Mouse (Mus musculus): ENCODE results near the gene G6pc3.
"Not testable (repeated sequence)": the region's sequence is repeated elsewhere in the genome, so short reads cannot be mapped to it uniquely, and the experiment has no call there.

G6pc3 gene

DNA sequence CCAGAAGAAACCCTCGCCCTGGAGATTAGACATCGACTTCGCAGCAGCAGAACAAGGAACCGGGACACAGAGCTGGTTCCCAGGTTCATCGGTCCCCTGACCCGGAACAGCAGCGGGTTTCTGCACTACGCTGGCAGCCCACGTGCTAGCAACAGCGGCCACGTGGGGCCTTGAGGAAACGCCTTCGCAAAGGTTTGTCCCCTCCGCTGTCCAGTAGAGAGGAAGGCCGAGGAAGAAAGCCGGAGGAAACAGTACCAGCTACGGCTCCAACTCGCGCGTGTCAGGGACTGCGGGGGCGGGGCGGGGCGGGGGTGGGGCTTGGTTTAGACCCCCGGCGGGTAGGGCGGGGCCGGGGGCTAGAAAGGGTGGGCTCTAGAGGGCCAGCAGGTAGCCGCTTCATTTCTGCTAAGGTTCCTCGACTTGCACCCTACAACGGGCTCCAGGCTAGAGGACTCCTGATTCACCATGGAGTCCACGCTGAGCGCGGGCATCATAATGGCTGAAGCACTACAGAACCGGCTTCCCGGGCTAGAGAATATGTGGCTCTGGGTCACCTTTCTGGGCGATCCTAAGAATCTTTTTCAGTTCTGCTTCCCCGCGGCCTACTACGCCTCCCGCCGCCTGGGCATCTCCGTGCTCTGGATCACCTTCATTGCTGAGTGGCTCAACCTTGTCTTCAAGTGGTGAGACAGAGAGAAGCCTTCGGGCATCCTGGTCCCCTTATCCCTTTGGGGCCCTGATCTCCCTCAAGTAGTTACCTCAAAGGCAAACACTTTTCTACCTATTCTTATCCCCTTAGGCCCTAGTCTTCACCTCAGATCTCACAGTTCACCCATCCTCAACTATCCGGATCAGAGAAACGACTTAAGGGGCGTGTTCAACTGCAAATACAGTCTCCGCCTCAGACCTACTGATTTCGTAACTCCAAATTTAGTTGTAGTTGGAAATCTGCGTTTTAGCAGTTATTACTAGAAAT lies at the start of gene G6pc3:
Gene G6pc3 (plus strand): TSS at position 160 of the 976 bp plus-strand sequence.
- DNase-seq, result peak; percentile 85

DNA sequence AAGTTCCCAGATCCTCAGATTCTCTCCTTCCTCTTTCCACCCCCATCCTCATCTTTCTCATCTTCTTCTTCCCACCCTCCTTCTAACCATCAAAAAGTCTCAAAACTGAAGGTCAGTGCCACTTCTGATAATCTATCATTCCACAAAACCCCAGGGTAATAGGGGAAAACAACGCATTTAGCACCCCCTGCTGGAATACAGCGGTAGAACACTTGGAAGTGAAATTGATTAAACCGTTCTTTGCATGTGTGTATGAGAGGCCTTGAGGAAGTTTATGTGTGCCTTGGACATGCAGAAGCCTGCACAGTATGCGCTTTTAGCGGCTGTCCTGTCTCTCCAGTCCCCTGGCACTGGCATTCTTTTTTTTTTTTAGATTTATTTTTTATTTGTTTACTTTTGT lies 48.9 kb upstream of the G6pc3 start:
- DNase-seq, result peak; percentile 69

DNA sequence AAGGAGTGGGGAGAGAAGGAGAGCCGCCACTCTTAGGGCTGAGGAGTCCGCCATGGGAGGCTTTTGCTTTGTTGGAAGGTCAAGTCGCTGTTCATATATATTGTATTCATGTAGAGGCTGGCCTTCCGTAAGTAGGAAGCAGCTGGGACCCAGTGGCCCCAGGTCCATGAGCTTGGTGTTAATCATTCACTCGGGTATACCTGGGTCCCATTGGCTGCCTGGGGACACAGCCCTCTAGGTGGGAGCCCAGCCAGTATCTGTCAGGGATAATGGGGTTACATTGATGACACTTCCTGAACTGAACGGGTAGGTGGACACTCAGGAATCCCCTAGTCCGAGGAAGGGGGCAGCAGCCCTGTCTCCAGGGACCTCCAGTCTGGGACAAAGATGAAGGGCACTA lies 47.1 kb upstream of the G6pc3 start:
- DNase-seq, result no peak

DNA sequence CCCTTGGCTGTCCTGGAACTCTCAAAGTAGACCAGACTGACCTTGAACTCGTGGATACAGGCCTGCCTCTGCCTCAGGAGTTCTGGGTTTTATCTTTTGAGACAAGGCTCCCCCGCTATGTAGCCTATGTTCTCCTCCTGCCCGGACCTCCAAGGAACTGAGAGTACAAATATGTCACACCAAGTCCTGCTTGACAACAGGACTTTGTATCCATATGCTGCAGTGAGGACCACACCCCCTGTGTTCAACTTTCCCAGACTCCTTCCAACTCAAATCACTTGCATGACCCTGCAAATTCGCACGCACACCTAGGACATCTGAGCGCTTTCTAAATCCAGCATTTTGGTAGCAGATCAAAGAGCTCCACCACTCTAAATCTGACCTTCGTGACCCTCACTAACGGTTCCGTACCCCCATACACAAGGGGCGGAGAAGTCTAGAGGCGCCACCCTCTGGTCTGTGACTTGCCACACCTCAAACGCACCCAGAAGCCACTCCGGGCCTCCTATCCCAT lies 44.4 kb upstream of the G6pc3 start:
- DNase-seq, result no peak

DNA sequence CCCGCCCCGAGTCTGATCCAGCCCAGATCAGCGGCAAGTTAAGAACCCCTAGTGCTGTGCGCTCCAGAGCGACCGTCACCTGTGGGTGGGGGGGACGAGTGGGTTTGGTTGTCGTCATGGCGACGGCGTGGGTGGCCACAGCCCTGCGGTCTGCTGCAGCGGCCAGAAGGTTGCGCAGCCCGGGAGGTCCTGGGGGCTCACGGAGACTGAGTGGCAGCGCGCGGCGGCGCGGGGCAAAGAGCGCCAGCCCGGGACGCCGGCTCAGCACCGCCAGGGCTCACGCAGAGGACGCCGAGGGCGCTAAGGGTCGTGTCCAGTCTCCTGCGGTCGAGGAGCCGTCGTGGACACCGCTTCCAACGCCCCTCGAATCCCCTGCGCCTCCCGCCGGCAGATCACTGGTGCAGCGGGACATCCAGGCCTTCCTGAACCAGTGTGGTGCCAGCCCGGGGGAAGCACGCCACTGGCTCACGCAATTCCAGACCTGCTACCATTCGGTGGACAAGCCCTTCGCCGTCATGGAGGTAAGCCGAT lies 43.9 kb upstream of the G6pc3 start, which contains the start of gene Nags:
Gene Nags (plus strand): TSS at position 43 of the 531 bp plus-strand sequence.
- no peak for DNase-seq

DNA sequence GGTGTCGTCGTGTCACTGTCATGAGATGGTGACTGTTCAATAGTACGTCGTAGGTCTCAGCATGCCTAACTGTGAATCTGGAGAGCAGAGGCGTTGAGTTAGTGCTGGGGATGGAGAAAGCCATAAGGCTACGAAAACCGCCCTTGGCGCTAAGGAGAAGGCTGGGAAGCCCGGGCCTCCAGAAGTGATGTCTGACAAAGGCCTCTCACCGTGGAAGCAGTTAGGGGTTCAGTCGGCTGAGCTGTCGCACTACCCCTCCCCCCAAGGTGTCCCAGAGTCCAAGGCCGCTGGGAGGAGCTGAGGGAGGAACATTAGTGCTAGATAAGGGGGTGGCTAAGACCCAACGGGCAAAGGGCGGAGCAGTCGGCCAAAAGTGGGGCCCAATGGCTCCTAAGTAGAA lies 43.4 kb upstream of the G6pc3 start:
- no peak for DNase-seq

DNA sequence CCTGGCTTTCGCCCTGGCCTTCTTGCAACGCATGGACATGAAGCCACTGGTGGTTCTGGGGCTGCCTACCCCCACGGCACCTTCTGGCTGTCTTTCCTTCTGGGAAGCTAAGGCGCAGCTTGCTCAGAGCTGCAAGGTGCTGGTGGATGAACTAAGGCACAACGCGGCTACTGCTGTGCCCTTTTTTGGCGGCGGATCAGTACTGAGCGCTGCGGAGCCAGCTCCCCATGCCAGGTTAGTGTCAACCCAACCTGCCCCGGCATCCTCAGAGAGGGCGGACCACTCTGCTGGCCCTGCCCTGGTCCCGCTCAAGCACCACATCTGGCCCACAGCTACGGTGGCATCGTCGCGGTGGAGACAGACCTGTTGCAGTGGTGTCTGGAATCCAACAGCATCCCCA lies 42.9 kb upstream of the G6pc3 start:
- DNase-seq, result no peak

- no peak for DNase-seq
Observed at GRCm38 (mm10) chr11:102147213-102147989, 42.0 kb upstream of the G6pc3 start.

- DNase-seq, result peak; percentile 86
Observed at GRCm38 (mm10) chr11:102156039-102156785, 33.2 kb upstream of the G6pc3 start, which contains the start of gene Tmem101. TSS of gene Tmem101 (minus strand) at chr11:102156404.

DNA sequence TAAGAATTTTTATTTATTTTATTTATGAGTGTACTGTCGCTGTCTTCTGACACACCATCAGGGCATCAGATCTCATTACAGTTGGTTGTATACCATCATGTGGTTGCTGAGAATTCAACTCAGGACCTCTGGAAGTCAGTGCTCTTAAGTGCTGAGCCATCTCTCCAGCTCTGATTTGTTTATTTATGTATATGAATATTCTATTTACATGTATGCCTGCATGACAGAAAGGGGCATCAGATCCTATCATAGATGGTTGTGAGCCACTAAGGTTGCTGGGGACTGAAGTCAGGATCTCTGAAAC lies 32.7 kb upstream of the G6pc3 start:
- DNase-seq, result no peak

GRCm38 (mm10) chr11:102158024-102158423 lies 31.4 kb upstream of the G6pc3 start:
- DNase-seq, result not testable (repeated sequence)

- DNase-seq, result peak; percentile 65
Observed at GRCm38 (mm10) chr11:102159781-102160180, 29.6 kb upstream of the G6pc3 start.

DNA sequence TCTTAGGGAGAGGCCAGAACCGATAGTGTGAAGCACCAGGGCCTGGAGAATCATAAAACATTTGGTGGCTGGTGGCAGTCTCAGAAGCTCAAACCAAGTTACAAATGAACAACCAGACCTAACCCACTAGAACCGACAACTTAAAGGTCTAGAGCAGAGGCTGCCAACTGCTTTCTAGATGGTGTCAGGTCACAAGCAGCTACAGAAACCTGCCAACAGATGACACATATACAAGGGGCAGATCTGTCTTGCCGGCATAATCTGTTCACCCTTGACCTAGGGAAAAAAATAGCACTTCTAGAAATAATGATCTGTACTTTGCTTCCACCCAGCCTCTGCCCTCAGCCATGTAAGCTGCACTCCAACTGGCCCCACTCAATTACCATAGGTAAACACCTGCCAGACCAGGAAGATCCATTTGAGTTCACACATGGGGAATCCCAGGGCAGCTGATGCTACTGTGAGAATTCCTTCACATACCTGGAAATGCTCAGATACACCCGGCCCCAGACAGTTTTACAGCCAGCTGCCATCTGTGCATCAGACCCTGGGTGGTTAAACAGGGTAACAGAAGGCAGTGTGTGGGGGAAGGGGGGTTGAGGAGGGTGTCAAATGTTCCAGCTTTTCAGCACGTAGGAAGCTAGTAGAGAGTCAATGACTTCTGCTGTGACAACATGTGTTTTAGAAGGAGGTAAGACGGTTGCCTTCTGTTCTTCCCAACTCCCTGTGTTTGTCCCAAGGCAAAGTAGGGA lies 23.3 kb upstream of the G6pc3 start:
- DNase-seq, result peak; percentile 53

DNA sequence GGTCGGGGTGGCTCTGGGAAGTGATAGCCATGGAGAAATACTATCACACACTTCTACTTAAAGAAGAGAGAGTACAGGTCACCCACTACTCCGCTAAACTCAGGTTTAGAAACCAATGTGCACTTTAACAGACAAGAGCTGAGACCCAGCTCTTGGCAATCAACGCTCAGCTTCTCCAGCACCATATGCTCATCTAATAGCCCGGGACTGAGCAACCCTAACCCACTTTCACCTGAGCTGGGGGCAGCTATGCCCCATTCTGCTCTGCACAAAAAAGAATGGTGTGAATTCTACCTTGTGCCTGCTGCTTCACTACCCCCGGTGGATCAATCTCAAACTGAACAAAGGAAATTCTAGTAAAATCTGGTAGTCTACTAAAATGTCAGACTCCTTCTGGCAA lies 21.9 kb upstream of the G6pc3 start:
- no peak for DNase-seq

- no peak for DNase-seq
Observed at GRCm38 (mm10) chr11:102168689-102169088, 20.7 kb upstream of the G6pc3 start.

- no peak for DNase-seq
Observed at GRCm38 (mm10) chr11:102179836-102180235, 9.6 kb upstream of the G6pc3 start.

GRCm38 (mm10) chr11:102184253-102184645 lies 5.2 kb upstream of the G6pc3 start:
- no peak for DNase-seq

GRCm38 (mm10) chr11:102184646-102185495 lies 4.5 kb upstream of the G6pc3 start, which contains the start of gene Lsm12:
TSS of gene Lsm12 (minus strand) at chr11:102185296.
- peak; percentile 96 for DNase-seq

DNA sequence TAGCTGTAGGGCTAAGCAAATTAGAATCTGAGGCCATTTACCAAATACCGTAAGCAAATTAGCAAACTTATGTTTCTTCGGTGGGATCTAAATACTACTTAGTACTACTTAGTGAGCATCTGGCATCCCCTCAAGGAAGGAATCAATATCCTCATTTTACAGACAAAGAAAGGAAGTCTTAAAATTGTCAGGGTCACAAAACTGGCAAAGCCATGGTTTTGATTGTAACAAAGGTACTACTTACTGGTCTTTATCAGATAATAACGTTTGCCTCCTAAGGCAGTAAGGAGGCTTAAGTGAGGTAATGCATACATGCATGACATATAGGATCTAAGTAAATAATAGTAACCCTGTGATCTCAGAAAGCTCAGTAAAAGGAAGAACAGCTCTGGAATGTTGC lies 3.7 kb upstream of the G6pc3 start:
- DNase-seq, result no peak

GRCm38 (mm10) chr11:102186235-102186634 lies 3.2 kb upstream of the G6pc3 start:
- DNase-seq, result no peak

GRCm38 (mm10) chr11:102188980-102189379 lies 440 bp upstream of the G6pc3 start:
- DNase-seq, result no peak

Data from cerebellum, adult 8-10 months (tissue).